Mouse (Mus musculus) myocyte (in vitro differentiated cells): ENCODE measurements at regions not wholly inside any gene's neighbourhood (a gene's known extent, or its start where the extent isn't known, plus 50 kb on each side); places are given as distances from the start of the nearest gene placed in this dataset.

ENCODE experiments used
- H3K27me3 ChIP-seq: one replicate; pipeline ENCODE4 v1.6.1; 2011; ENCODE audit not compliant: control insufficient read depth, insufficient read depth, insufficient read length
- H3K36me3 ChIP-seq: one replicate; pipeline ENCODE4 v1.6.1; 2011; ENCODE audit not compliant: control insufficient read depth, insufficient read depth
- H3K4me2 ChIP-seq: one replicate; pipeline ENCODE4 v1.6.1; 2011; ENCODE audit warnings: low read depth, control low read depth
- H3K4me3 ChIP-seq: one replicate; pipeline ENCODE4 v1.5.1; 2011; ENCODE audit warnings: mild to moderate bottlenecking, control low read depth, moderate library complexity
- H3K79me2 ChIP-seq: one replicate; pipeline ENCODE4 v1.6.1; 2011; ENCODE audit not compliant: control insufficient read depth, insufficient read depth
- H3ac ChIP-seq: one replicate; pipeline ENCODE4 v1.6.1; 2011; ENCODE audit not compliant: control insufficient read depth, insufficient read length
- CEBPB ChIP-seq: IDR thresholded peaks from 2 replicates; pipeline ENCODE4 v1.6.1; 2011; ENCODE audit warnings: mild to moderate bottlenecking, moderate library complexity; ENCODE audit not compliant: poor library complexity, insufficient read depth, severe bottlenecking
- E2F4 ChIP-seq: IDR thresholded peaks from one replicate; pipeline ENCODE4 v1.6.1; 2011; ENCODE audit warnings: mild to moderate bottlenecking, control low read depth, moderate library complexity; ENCODE audit not compliant: insufficient read depth
- MAX ChIP-seq: IDR thresholded peaks from one replicate; pipeline ENCODE4 v1.6.1; 2011; ENCODE audit warnings: low read depth, mild to moderate bottlenecking, control low read depth
- MYOD1 ChIP-seq, 3 experiments: IDR thresholded peaks; one replicate each; pipeline ENCODE4 v1.6.1; 2011; ENCODE audit warnings: control low read depth in 2 of 3, low read depth in 2 of 3, mild to moderate bottlenecking in 2 of 3, moderate library complexity in 1 of 3; ENCODE audit not compliant: insufficient read length in 2 of 3, control insufficient read depth in 1 of 3
- MYOG ChIP-seq, 3 experiments: IDR thresholded peaks; one replicate each; pipeline ENCODE4 v1.6.1; 2011; ENCODE audit warnings: control low read depth in 2 of 3, low read depth in 2 of 3, mild to moderate bottlenecking in 2 of 3; ENCODE audit not compliant: insufficient read length in 2 of 3, control insufficient read depth in 1 of 3, insufficient read depth in 1 of 3
- POLR2A ChIP-seq: IDR thresholded peaks from one replicate; pipeline ENCODE4 v1.6.1; 2011; ENCODE audit warnings: low read depth, mild to moderate bottlenecking, control low read depth, moderate library complexity; ENCODE audit not compliant: insufficient read length
- POLR2AphosphoS2 ChIP-seq: IDR thresholded peaks from one replicate; pipeline ENCODE4 v1.6.1; 2011; ENCODE audit warnings: low read depth, control low read depth; ENCODE audit not compliant: insufficient read length
- REST ChIP-seq: IDR thresholded peaks from one replicate; pipeline ENCODE4 v1.6.1; 2011; ENCODE audit warnings: mild to moderate bottlenecking, control low read depth, moderate library complexity; ENCODE audit not compliant: insufficient read depth, insufficient read length
- SRF ChIP-seq: IDR thresholded peaks from one replicate; pipeline ENCODE4 v1.6.1; 2011; ENCODE audit warnings: low read depth; ENCODE audit not compliant: control insufficient read depth, insufficient read length
- TCF12 ChIP-seq: IDR thresholded peaks from one replicate; pipeline ENCODE4 v1.6.1; 2011; ENCODE audit warnings: mild to moderate bottlenecking, control low read depth; ENCODE audit not compliant: poor library complexity, insufficient read depth, severe bottlenecking
- TCF3 ChIP-seq: IDR thresholded peaks from one replicate; pipeline ENCODE4 v1.6.1; 2011; ENCODE audit warnings: low read depth, control low read depth; ENCODE audit not compliant: insufficient read length
- USF1 ChIP-seq: IDR thresholded peaks from one replicate; pipeline ENCODE4 v1.6.1; 2011; ENCODE audit warnings: low read depth, mild to moderate bottlenecking, control low read depth, moderate library complexity

GRCm38 (mm10) chr5:16715863-16716262, 75.7 kb upstream of the Gm28710 start:
- Histone ChIP-seq H3K79me2 (no peaks in the 10 kb centered on the region), H3K36me3 (no peaks in the 10 kb centered on the region), H3K4me2 (no peak overlapping the region), H3ac (no peak overlapping the region), H3K27me3 (no peaks in the 10 kb centered on the region), H3K4me3 (no peak overlapping the region)
- TF ChIP-seq POLR2AphosphoS2: no peak
- TF ChIP-seq TCF12: no peak
- TF ChIP-seq MYOG (IDR thresholded peaks at IDR 0.05; ENCODE audit: control insufficient read depth in 1 of 3, insufficient read depth in 1 of 3, insufficient read length in 2 of 3, low read depth in 2 of 3): no peak
- TF ChIP-seq USF1: no peak
- no peak for TF ChIP-seq CEBPB
- TF ChIP-seq MYOD1 (IDR thresholded peaks at IDR 0.05; ENCODE audit: control insufficient read depth in 1 of 3, insufficient read length in 2 of 3, low read depth in 2 of 3): no peak
- TF ChIP-seq TCF3: no peak
- no peak for TF ChIP-seq POLR2A
- TF ChIP-seq E2F4: no peak
- TF ChIP-seq SRF: no peak
- TF ChIP-seq MAX: no peak
- TF ChIP-seq REST: no peak

DNA sequence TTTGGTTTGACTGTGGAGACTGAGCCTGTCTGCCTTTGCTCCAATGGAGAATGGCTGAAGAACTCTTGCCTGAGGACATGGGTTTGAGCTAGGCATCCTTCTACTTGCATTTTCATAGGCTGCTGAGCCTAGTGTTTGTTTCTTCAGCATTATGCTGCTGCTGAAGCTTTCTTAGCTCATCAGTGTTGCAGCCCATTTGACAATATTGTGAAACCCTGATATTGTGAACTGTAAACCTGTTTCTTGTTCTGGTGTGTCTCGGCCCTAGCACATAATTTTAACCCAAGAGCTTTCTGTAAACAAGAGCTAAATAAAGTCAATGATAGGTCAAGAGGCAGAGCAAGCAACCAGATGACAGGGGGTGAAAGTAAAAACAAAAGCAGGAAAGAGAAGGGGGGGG, 75.2 kb upstream of the Gm28710 start:
- TF ChIP-seq POLR2A (no peak), MYOG (IDR thresholded peaks at IDR 0.05; ENCODE audit: control insufficient read depth in 1 of 3, insufficient read depth in 1 of 3, insufficient read length in 2 of 3, low read depth in 2 of 3) (no peak), USF1 (no peak), TCF12 (no peak), TCF3 (no peak), CEBPB (no peak), E2F4 (no peak), SRF (no peak), MAX (no peak), POLR2AphosphoS2 (no peak), REST (no peak)
- H3K4me3 ChIP-seq: no peak overlapping the region
- no peaks in the 10 kb centered on the region for H3K27me3 ChIP-seq
- no peaks in the 10 kb centered on the region for H3K79me2 ChIP-seq
- no peaks in the 10 kb centered on the region for H3K36me3 ChIP-seq
- H3K4me2 ChIP-seq: no peak overlapping the region
- no peak overlapping the region for H3ac ChIP-seq

DNA sequence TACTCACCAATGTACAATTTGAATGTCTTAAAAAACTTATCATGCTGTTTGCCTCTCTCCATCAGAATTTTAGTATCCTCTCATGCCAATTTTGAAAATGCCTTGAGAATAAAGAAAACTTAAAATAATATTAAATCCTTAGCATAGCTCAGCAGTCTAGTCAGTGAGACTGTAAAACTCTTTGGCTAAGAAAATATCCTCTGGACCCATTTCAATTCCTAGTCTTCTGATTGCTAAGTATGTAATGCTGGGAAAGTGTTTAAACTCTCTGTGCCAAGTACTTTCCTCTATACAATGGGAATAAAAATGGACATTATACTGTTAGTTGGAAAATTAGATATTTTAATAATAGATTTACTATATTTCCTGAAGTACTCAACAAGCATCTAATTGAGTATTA, 66.8 kb upstream of the Gm28710 start:
- no peaks in the 10 kb centered on the region for H3K27me3 ChIP-seq
- H3K4me3 ChIP-seq: no peak overlapping the region
- TF ChIP-seq TCF12 (no peak), POLR2AphosphoS2 (no peak)
- H3ac ChIP-seq: no peak overlapping the region
- H3K4me2 ChIP-seq: no peak overlapping the region
- no peaks in the 10 kb centered on the region for H3K79me2 ChIP-seq
- H3K36me3 ChIP-seq: no peaks in the 10 kb centered on the region
